Mouse (Mus musculus): ENCODE results near the gene Coq2.
A peak's percentile ranks its signal among the peaks of the same experiment; 100 is the strongest.

Coq2 gene

DNA sequence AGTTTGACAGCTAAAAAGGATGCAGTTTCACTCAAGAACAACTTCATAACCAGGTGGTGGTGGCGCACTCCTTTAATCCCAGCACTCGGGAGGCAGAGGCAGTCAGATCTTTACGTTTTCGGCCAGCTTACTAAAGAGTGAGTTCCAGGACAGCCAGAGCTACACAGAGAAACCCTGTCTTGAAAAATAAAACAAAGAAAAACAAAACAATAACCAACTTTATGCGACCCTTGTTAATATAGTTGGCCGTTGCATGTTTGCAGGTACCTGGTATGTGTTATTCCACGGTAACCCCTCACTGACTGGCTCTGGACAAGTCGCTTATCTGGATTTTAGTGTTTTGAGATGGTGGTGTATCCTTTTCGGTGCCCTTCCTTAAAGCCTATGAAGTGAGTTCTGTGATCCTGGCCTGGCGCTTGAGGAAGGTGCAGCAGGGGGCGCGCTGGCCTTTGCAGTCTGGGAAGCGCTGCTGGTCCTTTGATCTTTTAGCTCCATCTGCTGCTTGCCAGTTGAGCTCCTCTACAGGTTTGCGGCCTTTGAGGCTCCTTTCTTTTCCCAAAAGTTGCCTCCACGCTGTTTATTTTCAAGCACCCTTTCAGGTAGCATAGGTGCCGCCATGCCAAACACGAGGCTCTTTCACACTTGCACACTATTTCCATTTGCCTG is at the start of gene Coq2:
Gene Coq2 (minus strand): TSS at position 430 of the 666 bp plus-strand sequence.
- peak; percentile 47 for DNase-seq (ENCODE audit: low read depth, low spot score)

- no peak for DNase-seq (ENCODE audit: low read depth, low spot score)
Measured at GRCm38 (mm10) chr5:100719235-100720088, 44.5 kb upstream of the Coq2 start, which contains the start of gene Hpse. Hpse (minus strand) TSS chr5:100719716.

DNA sequence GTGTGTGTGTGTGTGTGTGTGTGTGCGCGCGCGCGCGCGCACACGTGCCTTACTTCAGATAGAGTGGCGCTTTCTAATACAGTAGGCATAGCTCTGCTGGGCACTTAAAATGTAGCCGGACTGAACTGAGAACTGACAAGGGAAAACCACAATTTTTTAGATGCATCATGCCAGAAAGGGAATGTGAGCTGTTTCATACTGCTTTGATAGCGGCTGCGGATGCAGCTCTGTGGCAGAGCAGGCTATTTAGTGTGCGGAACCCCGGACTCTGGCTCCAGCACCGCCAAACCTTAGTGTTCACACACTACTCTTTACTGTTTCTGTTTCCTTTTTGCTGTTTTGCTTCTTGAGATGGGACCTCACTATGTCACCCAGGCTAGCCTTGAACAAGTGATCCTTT is 41.8 kb upstream of the Coq2 start:
- no peak for DNase-seq (ENCODE audit: low read depth, low spot score)

DNA sequence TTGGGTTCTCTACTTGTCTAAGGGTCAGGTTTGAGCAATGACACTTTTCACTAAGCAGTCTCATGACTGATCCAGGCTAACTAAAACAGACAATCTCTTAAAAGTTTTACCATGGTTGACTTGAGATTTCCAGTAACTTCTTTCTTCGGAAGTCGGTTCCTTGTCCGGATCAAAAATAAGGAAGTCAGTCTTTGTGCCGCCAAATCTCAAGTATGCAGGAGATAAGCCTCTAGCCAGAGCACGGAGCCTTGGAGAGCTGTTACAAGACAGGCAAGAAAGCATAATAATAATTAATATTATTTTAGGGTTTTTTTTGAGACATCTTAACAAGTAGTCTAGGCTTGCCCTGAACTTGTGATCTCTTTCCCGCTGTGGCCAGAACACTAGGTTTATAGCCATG is 36.3 kb upstream of the Coq2 start:
- DNase-seq (ENCODE audit: low read depth, low spot score): no peak

GRCm38 (mm10) chr5:100710012-100710411 is 35.1 kb upstream of the Coq2 start:
- DNase-seq (ENCODE audit: low read depth, low spot score): no peak

- no peak for DNase-seq (ENCODE audit: low read depth, low spot score)
Measured at GRCm38 (mm10) chr5:100709035-100709434, 34.1 kb upstream of the Coq2 start.

GRCm38 (mm10) chr5:100706675-100707074 is 31.7 kb upstream of the Coq2 start:
- no peak for DNase-seq (ENCODE audit: low read depth, low spot score)

- no peak for DNase-seq (ENCODE audit: low read depth, low spot score)
Measured at GRCm38 (mm10) chr5:100704272-100704671, 29.3 kb upstream of the Coq2 start.

GRCm38 (mm10) chr5:100702325-100702724 is 27.4 kb upstream of the Coq2 start:
- no peak for DNase-seq (ENCODE audit: low read depth, low spot score)

DNA sequence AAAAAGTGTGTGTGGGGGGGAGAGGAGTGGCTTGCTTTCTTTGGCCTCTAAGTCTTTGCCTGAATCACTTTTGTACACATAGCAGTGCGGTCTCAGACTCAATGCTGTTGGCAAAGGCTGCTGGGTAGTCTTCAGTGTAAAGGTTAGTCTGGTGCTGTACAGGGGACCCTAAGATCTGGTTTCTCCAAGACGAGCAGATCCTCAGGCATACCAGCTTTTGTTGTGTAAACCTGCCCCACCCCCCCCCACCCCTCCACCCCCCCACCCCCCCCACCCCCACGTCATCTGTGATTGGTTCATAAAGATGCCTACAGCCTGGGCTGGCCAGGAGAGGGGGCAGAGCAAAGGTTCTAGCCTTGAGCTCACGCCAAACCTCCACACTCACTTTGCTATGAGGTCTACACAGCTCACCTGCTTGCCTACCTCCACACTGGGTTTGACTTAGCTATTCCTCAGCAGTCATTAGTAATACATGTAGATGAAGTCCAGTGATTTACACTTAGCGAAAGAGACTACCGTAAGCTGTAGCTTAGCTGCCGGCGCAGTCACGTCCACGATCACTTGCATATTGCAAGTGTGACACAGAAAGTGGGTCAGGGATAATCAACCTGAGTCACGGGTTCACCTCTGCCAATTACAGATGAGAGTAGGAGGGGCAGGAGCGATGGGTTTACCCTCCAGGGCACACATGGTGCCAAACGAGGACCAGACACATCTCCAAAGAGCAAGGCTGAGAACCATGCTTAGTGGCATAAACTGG is 26.1 kb upstream of the Coq2 start:
- DNase-seq (ENCODE audit: low read depth, low spot score): no peak

DNA sequence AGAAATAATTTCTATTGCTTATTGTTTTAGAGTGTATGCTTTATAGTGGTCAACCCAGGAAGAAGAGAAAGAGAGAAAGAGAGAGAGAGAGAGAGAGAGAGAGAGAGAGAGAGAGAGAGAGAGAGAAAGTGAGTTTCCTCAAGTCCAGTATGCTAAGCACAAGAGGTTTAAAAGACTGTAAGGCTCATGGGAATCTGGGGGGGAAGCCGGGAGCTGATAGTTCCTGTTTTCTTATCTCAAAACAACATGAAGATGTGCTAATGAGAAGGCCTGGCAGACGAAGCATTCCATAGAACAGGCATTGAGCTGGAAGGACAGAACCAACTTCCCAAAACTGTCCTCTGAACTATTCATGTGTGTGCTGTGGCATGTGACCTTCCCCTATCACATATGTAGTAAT is 22.9 kb upstream of the Coq2 start:
- DNase-seq (ENCODE audit: low read depth, low spot score): no peak

GRCm38 (mm10) chr5:100697398-100697797 is 22.5 kb upstream of the Coq2 start:
- DNase-seq (ENCODE audit: low read depth, low spot score): no peak

GRCm38 (mm10) chr5:100685631-100686030 is 10.7 kb upstream of the Coq2 start:
- DNase-seq (ENCODE audit: low read depth, low spot score): no peak

DNA sequence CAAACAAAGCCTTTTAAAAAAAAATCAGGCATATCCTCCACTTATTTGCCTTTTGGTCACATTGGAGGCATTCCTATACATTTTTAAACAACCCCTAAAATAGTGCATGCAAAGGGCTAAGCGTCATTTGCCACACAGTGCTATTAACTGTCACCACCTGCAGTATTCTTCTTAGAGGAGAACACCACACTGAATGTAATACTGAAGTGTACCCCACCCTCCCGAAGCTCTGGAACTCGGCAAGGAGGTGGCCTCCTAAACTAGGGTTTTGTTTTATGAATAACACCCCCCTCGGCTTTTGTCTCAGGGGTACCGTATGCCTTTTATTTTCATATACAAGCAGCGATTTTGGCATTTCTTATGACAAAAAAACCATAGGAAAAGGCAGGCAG is 5.6 kb upstream of the Coq2 start:
- DNase-seq (ENCODE audit: low read depth, low spot score): no peak

DNA sequence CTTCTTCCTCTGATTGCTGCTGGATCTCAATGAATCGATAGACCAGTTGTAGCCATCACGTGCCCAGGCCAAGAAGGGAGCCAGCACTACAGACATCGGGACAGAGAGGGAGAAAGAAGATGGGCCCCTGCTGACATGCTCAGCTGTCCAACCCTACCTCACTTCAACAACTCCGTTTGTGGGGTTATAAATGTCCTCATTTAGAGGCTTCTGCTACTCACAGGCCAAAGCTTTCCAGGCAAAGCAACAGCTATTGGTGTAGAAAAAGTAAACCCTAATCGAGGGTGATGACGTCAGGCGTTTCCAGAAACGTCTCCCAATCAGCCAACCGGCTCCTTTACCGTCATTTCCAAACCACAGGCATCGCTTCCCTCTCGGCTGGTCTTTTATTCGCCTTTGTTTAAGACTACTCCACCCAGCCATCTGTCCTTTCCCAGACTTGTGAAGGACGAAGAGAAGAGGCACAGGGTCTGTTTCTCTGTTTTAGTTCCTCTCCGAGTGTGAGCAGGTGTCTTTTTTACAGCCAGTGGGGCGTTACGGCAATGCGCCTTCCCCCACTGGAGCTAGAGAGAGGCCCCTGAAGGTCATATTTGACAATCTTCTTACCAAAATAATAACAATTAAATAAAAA is 5.1 kb upstream of the Coq2 start:
- no peak for DNase-seq (ENCODE audit: low read depth, low spot score)

GRCm38 (mm10) chr5:100673745-100674486 is 1.0 kb downstream of the Coq2 start:
- DNase-seq (ENCODE audit: low read depth, low spot score): peak; percentile 60

DNA sequence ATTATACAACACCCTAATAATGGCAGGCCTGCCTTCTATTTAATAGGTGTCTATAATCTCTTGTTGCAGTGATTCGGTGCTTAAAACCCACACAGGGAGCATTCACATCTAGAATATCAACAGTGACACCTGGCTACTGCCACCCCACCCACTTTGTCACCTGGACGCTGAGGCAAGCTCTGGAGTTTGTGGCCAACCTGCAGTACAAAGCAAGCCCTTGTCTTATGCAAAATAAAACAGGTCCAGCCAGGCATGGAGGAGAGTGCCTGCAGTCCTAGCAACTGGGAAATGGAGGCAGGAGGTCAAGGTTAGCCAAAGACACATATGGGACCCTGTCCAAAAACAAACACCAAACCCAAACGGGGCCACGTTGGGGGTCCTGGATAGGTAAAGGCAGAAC is 2.5 kb downstream of the Coq2 start:
- DNase-seq (ENCODE audit: low read depth, low spot score): no peak

GRCm38 (mm10) chr5:100671897-100672296 is 3.0 kb downstream of the Coq2 start:
- no peak for DNase-seq (ENCODE audit: low read depth, low spot score)

GRCm38 (mm10) chr5:100671398-100671797 is 3.5 kb downstream of the Coq2 start:
- DNase-seq (ENCODE audit: low read depth, low spot score): no peak

DNA sequence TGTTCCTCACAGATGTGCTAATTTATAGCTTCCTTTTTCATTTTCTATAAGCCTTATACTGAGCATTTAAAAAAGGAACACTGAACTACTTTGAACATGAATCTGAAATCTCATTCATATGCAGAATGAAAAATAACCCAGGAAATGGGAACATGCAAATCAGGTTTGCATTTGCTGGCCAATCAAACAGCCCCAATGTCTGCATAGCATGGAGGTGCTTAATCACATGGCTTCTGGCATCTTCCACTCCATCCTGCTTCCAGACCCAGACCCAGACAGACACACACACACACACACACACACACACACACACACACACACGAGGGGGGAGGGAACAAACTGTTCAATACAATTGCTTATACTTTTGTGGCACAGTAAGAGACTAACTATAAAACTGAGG is 8.0 kb downstream of the Coq2 start:
- no peak for DNase-seq (ENCODE audit: low read depth, low spot score)

DNA sequence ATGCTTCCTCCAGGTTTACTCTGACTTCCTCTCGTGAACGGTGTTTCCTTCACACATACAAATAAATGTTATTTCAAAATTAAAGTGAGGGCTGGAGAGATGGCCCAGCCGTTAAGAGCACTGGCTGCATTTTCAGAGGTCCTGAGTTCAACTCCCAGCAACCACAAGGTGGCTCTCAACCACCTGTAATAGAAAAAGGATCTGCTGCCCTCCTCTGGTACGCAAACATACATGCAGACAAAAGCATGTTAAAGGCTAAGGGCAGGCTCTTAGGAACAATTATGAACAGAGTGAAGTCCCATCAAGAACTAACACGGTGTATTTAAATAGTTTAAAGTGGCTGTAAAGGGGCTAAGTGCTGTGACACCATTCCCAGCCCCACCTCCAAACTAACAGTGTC is 11.1 kb downstream of the Coq2 start:
- DNase-seq (ENCODE audit: low read depth, low spot score): no peak
